Mouse (Mus musculus): Measurements from ENCODE around the gene Olfr157. TPM values are rescaled to one million over a fixed set of nuclear protein-coding genes. Genes with fewer than 3 reads are reported as not detected.
"Not testable (repeated sequence)": the region's sequence is repeated elsewhere in the genome, so short reads cannot be mapped to it uniquely, and the experiment has no call there.

Gene Olfr157
- polyA plus RNA-seq, 1 experiment from 2014 or later = not detected

GRCm38 (mm10) chr4:43838326-43838725 lies 1.7 kb downstream of the Olfr157 start:
- 89% methylated on average over 3 of the region's 3 CpGs for WGBS (ENCODE audit: missing documents)
- Histone ChIP-seq H3K36me3 (ENCODE audit: inconsistent target) (no peaks in the 10 kb centered on the region), H3K27ac (no peak overlapping the region), H3K4me3 (ENCODE audit: inconsistent target) (no peak overlapping the region), H3K79me2 (ENCODE audit: inconsistent target) (no peaks in the 10 kb centered on the region)

- Histone ChIP-seq H3K4me3 (ENCODE audit: inconsistent target) (no peak overlapping the region), H3K27ac (no peak overlapping the region), H3K36me3 (ENCODE audit: inconsistent target) (no peaks in the 10 kb centered on the region), H3K79me2 (ENCODE audit: inconsistent target) (no peaks in the 10 kb centered on the region)
- WGBS (ENCODE audit: missing documents) = 66% methylated on average over 4 of the region's 4 CpGs
Observed at GRCm38 (mm10) chr4:43834749-43835148, 5.3 kb downstream of the Olfr157 start.

GRCm38 (mm10) chr4:43833752-43834151 lies 6.2 kb downstream of the Olfr157 start:
- WGBS (ENCODE audit: missing documents) = 79% methylated on average over 4 of the region's 5 CpGs
- no peak overlapping the region for H3K4me3 ChIP-seq (ENCODE audit: inconsistent target)

GRCm38 (mm10) chr4:43832031-43832430 lies 8.0 kb downstream of the Olfr157 start:
- Histone ChIP-seq H3K36me3 (ENCODE audit: inconsistent target) (no peaks in the 10 kb centered on the region), H3K27ac (no peak overlapping the region), H3K4me3 (ENCODE audit: inconsistent target) (no peak overlapping the region), H3K79me2 (ENCODE audit: inconsistent target) (no peaks in the 10 kb centered on the region)
- 75% methylated on average over 5 of the region's 5 CpGs for WGBS (ENCODE audit: missing documents)

More at GRCm38 (mm10) chr4:43833752-43834151, 6.2 kb downstream of the Olfr157 start:
- H3K36me3 ChIP-seq (ENCODE audit: inconsistent target) = no peaks in the 10 kb centered on the region
- no peaks in the 10 kb centered on the region for H3K79me2 ChIP-seq (ENCODE audit: inconsistent target)
- no peak overlapping the region for H3K27ac ChIP-seq

- H3K79me2 ChIP-seq (ENCODE audit: inconsistent target) = no peaks in the 10 kb centered on the region
- WGBS (ENCODE audit: missing documents) = 88% methylated on average over 4 of the region's 4 CpGs
Observed at GRCm38 (mm10) chr4:43828806-43829205, 11.2 kb downstream of the Olfr157 start.

GRCm38 (mm10) chr4:43823845-43824337 lies 16.1 kb downstream of the Olfr157 start, which contains the start of gene Olfr156:
Olfr156 (minus strand) TSS chr4:43823895.
- Histone ChIP-seq H3K27ac (no peak within 1 kb of the TSS), H3K4me3 (ENCODE audit: inconsistent target) (no peak within 1 kb of the TSS), H3K79me2 (ENCODE audit: inconsistent target) (no peaks in the 10 kb centered on the region), H3K36me3 (ENCODE audit: inconsistent target) (no peaks in the 10 kb centered on the region)
- 44% methylated on average over 7 of the region's 7 CpGs for whole genome bisulfite sequencing (ENCODE audit: missing documents)

More at GRCm38 (mm10) chr4:43828806-43829205, 11.2 kb downstream of the Olfr157 start:
- Histone ChIP-seq H3K4me3 (ENCODE audit: inconsistent target) (no peak overlapping the region), H3K27ac (no peak overlapping the region), H3K36me3 (ENCODE audit: inconsistent target) (no peaks in the 10 kb centered on the region)

- no peaks in the 10 kb centered on the region for H3K36me3 ChIP-seq (ENCODE audit: inconsistent target)
- no peak overlapping the region for H3K27ac ChIP-seq
- no peaks in the 10 kb centered on the region for H3K79me2 ChIP-seq (ENCODE audit: inconsistent target)
- WGBS (ENCODE audit: missing documents) = 74% methylated on average over 13 of the region's 13 CpGs
- H3K4me3 ChIP-seq (ENCODE audit: inconsistent target) = no peak overlapping the region
Observed at GRCm38 (mm10) chr4:43822896-43823550, 17.0 kb downstream of the Olfr157 start.

- H3K4me3 ChIP-seq (ENCODE audit: inconsistent target) = no peak overlapping the region
- no peaks in the 10 kb centered on the region for H3K79me2 ChIP-seq (ENCODE audit: inconsistent target)
- 86% methylated on average over 7 of the region's 7 CpGs for WGBS (ENCODE audit: missing documents)
- H3K27ac ChIP-seq = no peak overlapping the region
- no peaks in the 10 kb centered on the region for H3K36me3 ChIP-seq (ENCODE audit: inconsistent target)
Observed at GRCm38 (mm10) chr4:43798936-43799335, 41.1 kb downstream of the Olfr157 start.

GRCm38 (mm10) chr4:43795844-43796243 lies 44.2 kb downstream of the Olfr157 start:
- not testable (repeated sequence) for H3K4me3 ChIP-seq (ENCODE audit: inconsistent target); H3K79me2 ChIP-seq (ENCODE audit: inconsistent target)
- 93% methylated on average over 5 of the region's 5 CpGs for WGBS (ENCODE audit: missing documents)

GRCm38 (mm10) chr4:43795296-43795695 lies 44.7 kb downstream of the Olfr157 start:
- Histone ChIP-seq H3K36me3 (ENCODE audit: inconsistent target) (no peaks in the 10 kb centered on the region), H3K4me3 (ENCODE audit: inconsistent target) (no peak overlapping the region)
- 82% methylated on average over 6 of the region's 6 CpGs for WGBS (ENCODE audit: missing documents)

More at GRCm38 (mm10) chr4:43795844-43796243, 44.2 kb downstream of the Olfr157 start:
- not testable (repeated sequence) for H3K27ac ChIP-seq; H3K36me3 ChIP-seq (ENCODE audit: inconsistent target)

More at GRCm38 (mm10) chr4:43795296-43795695, 44.7 kb downstream of the Olfr157 start:
- Histone ChIP-seq H3K79me2 (ENCODE audit: inconsistent target) (no peaks in the 10 kb centered on the region), H3K27ac (no peak overlapping the region)

Other genes starting within 250 kb of the Olfr157 start
- gene Npr2, start 208.3 kb downstream of the Olfr157 start, polyA plus RNA-seq (2018) = not detected in 3 replicates
- gene Spag8, start 186.6 kb downstream of the Olfr157 start, polyA plus RNA-seq (2018) = not detected in 3 replicates
- gene Hint2, start 183.7 kb downstream of the Olfr157 start, polyA plus RNA-seq (2018) = 11.4 to 34.2 TPM (median 26.9 TPM) in 3 replicates
- 0.80 to 1.5 TPM (median 1.1 TPM) in 3 replicates for gene Tmem8b, start 171.2 kb downstream of the Olfr157 start, polyA plus RNA-seq (2018)
- gene Fam221b, start 171.1 kb downstream of the Olfr157 start, polyA plus RNA-seq (2018) = 0.53 to 4.6 TPM (median 0.59 TPM) in 3 replicates
- not detected in 3 replicates for gene Olfr70, start 139.4 kb downstream of the Olfr157 start, polyA plus RNA-seq (2018)
- not detected in 3 replicates for gene Olfr71, start 129.9 kb downstream of the Olfr157 start, polyA plus RNA-seq (2018)
- not detected in 3 replicates for gene Hrct1, start 113.0 kb downstream of the Olfr157 start, polyA plus RNA-seq (2018)
- not detected in 3 replicates for gene Spaar, start 110.2 kb downstream of the Olfr157 start, polyA plus RNA-seq (2018)
- not detected in 3 replicates for gene Olfr159, start 69.2 kb downstream of the Olfr157 start, polyA plus RNA-seq (2018)
- not detected in 3 replicates for gene Olfr156, start 16.3 kb downstream of the Olfr157 start, polyA plus RNA-seq (2018)
- gene Olfr155, start 11.4 kb upstream of the Olfr157 start, polyA plus RNA-seq (2018) = not detected in 3 replicates
- 0.12 to 0.38 TPM (median 0.34 TPM) in 3 replicates for gene Reck, start 35.3 kb upstream of the Olfr157 start, polyA plus RNA-seq (2018)
- 1.7 to 2.7 TPM (median 2.0 TPM) in 3 replicates for gene Glipr2, start 117.2 kb upstream of the Olfr157 start, polyA plus RNA-seq (2018)
- gene Ccin, start 143.3 kb upstream of the Olfr157 start, polyA plus RNA-seq (2018) = not detected in 3 replicates
- 719 to 1,119 TPM (median 1,119 TPM) in 3 replicates for gene Clta, start 164.3 kb upstream of the Olfr157 start, polyA plus RNA-seq (2018)
- 11.1 to 14.6 TPM (median 13.6 TPM) in 3 replicates for gene Gne, start 244.0 kb upstream of the Olfr157 start, polyA plus RNA-seq (2018)

All from macrophage (primary cell).